Mouse (Mus musculus) G1E (cell line): ENCODE data around the gene Gal3st4. TPM values are rescaled to one million over a fixed set of nuclear protein-coding genes. Genes with fewer than 3 reads are reported as not detected.

Experiments used
- ATAC-seq: 2 replicates; pipeline ENCODE4 v1.8.0; 2016; ENCODE audit warnings: mild to moderate bottlenecking; ENCODE audit not compliant: insufficient number of reproducible peaks, poor library complexity, low FRiP score, severe bottlenecking; ENCODE audit errors: extremely low read depth
- DNase-seq: peaks from one replicate; pipeline ENCODE4 v3.0.0; 2012; ENCODE audit warnings: low spot score
- H3K27me3 ChIP-seq: 2 replicates; pipeline ENCODE4 v1.6.1; 2012; ENCODE audit warnings: mild to moderate bottlenecking, low read length, inconsistent platforms; ENCODE audit not compliant: insufficient read depth
- H3K36me3 ChIP-seq: replicated peaks from 2 replicates; pipeline ENCODE3; 2012; ENCODE audit warnings: mild to moderate bottlenecking, inconsistent platforms
- H3K4me1 ChIP-seq: 2 replicates; pipeline ENCODE4 v1.6.1; 2012; ENCODE audit warnings: low read depth, low read length, inconsistent platforms, mixed read lengths; ENCODE audit not compliant: insufficient read depth
- H3K4me3 ChIP-seq: 2 replicates; pipeline ENCODE4 v1.5.1; 2012; ENCODE audit warnings: low read depth, mild to moderate bottlenecking, inconsistent platforms, low read length, moderate library complexity, mixed read lengths
- H3K9me3 ChIP-seq: replicated peaks from 2 replicates; pipeline ENCODE4 v1.6.1; 2012; ENCODE audit warnings: inconsistent platforms
- CTCF ChIP-seq: IDR thresholded peaks from 2 replicates; pipeline ENCODE4 v1.5.1; 2012; ENCODE audit warnings: low read depth, low read length, inconsistent platforms, mixed read lengths
- GATA1 ChIP-seq: IDR thresholded peaks from 2 replicates; pipeline ENCODE4 v1.6.1; 2012; ENCODE audit warnings: borderline replicate concordance, low read length, inconsistent platforms, mixed read lengths
- GATA2 ChIP-seq: IDR thresholded peaks from 2 replicates; pipeline ENCODE4 v1.6.1; 2012; ENCODE audit warnings: low read depth, low read length, inconsistent platforms, borderline replicate concordance
- POLR2AphosphoS5 ChIP-seq: IDR thresholded peaks from 2 replicates; pipeline ENCODE4 v1.6.1; 2012; ENCODE audit warnings: low read depth, low read length, inconsistent platforms; ENCODE audit not compliant: insufficient replicate concordance
- TAL1 ChIP-seq: conservative IDR thresholded peaks from 2 replicates; pipeline ENCODE4 v1.6.1; 2012; ENCODE audit warnings: low read depth, low read length, inconsistent platforms, mixed read lengths
- polyA plus RNA-seq: library from polyadenylated mRNA; stranded (reverse); fragments of >175 nt; gene quantifications from 2 replicates; pipeline ENCODE4 v1.2.3, GENCODE M21; 2012
- total RNA-seq, 2 experiments: library from RNA; stranded (forward) in 1 of 2; stranded (reverse) in 1 of 2; fragments of 200-1000 nt in 1 of 2; fragments of >200 nt in 1 of 2; fragmentation: Nextera tagmentation in 1 of 2; gene quantifications; 2 replicates each; pipeline ENCODE4 v1.2.3; 2014 to 2017

The Gal3st4 gene
- not detected in 2 replicates for total RNA-seq (2014; fragmentation: Nextera tagmentation)
- 0.06 and 0.27 TPM in 2 replicates for total RNA-seq (2017)
- polyA plus RNA-seq = not detected in 2 replicates

GRCm38 (mm10) chr5:138272409-138272923 is at the start of gene Gal3st4:
TSS of gene Gal3st4 (minus strand) at chr5:138272840.
- TF ChIP-seq CTCF (no peak), GATA1 (no peak), GATA2 (no peak), TAL1 (no peak), POLR2AphosphoS5 (no peak)
- peaks cover 6% of the 10 kb centered on the region for H3K36me3 ChIP-seq
- no peak within 1 kb of the TSS for H3K4me3 ChIP-seq
- peaks cover 66% of the 10 kb centered on the region for H3K27me3 ChIP-seq
- no peak for ATAC-seq
- H3K9me3 ChIP-seq = no peaks in the 10 kb centered on the region
- peaks cover 3% of the 10 kb centered on the region for H3K4me1 ChIP-seq
- DNase-seq = no peak

GRCm38 (mm10) chr5:138312795-138313194 is 40.2 kb upstream of the Gal3st4 start:
- ATAC-seq = no peak

GRCm38 (mm10) chr5:138299613-138300012 is 27.0 kb upstream of the Gal3st4 start:
- DNase-seq (no peak), ATAC-seq (no peak)
- Histone ChIP-seq H3K4me3 (no peak overlapping the region), H3K36me3 (no peaks in the 10 kb centered on the region), H3K9me3 (no peaks in the 10 kb centered on the region), H3K27me3 (peaks cover 25% of the 10 kb centered on the region), H3K4me1 (no peaks in the 10 kb centered on the region)
- no peak for TF ChIP-seq POLR2AphosphoS5
- TF ChIP-seq TAL1 = no peak
- no peak for TF ChIP-seq GATA2
- no peak for TF ChIP-seq GATA1
- no peak for TF ChIP-seq CTCF

More at GRCm38 (mm10) chr5:138312795-138313194, 40.2 kb upstream of the Gal3st4 start:
- H3K9me3 ChIP-seq = no peaks in the 10 kb centered on the region
- H3K4me1 ChIP-seq = no peaks in the 10 kb centered on the region
- H3K36me3 ChIP-seq = no peaks in the 10 kb centered on the region
- no peak for DNase-seq
- no peak overlapping the region for H3K4me3 ChIP-seq
- no peak for TF ChIP-seq POLR2AphosphoS5
- no peak for TF ChIP-seq GATA1
- no peak for TF ChIP-seq TAL1
- no peak for TF ChIP-seq CTCF
- no peak for TF ChIP-seq GATA2
- no peaks in the 10 kb centered on the region; the same call in 1 of the 2 replicates for H3K27me3 ChIP-seq

- H3K9me3 ChIP-seq = no peaks in the 10 kb centered on the region
- H3K4me3 ChIP-seq = no peak overlapping the region
- ATAC-seq (peak; percentile 28; the same call in 1 of the 2 replicates), DNase-seq (no peak)
- H3K27me3 ChIP-seq = peaks cover 11% of the 10 kb centered on the region
- TF ChIP-seq GATA1 (no peak), POLR2AphosphoS5 (no peak), TAL1 (no peak), GATA2 (no peak), CTCF (no peak)
- H3K36me3 ChIP-seq = no peaks in the 10 kb centered on the region
- no peaks in the 10 kb centered on the region for H3K4me1 ChIP-seq
These were observed 21.5 kb upstream of the Gal3st4 start for GRCm38 (mm10) chr5:138294158-138294557.

- TF ChIP-seq GATA1 (no peak), CTCF (no peak), TAL1 (no peak), GATA2 (no peak), POLR2AphosphoS5 (no peak)
- ATAC-seq (no peak), DNase-seq (no peak)
- H3K9me3 ChIP-seq = no peaks in the 10 kb centered on the region
- H3K4me1 ChIP-seq = no peaks in the 10 kb centered on the region
- no peaks in the 10 kb centered on the region for H3K36me3 ChIP-seq
- no peak overlapping the region for H3K4me3 ChIP-seq
- peaks cover 5% of the 10 kb centered on the region for H3K27me3 ChIP-seq
These were observed 19.0 kb upstream of the Gal3st4 start for GRCm38 (mm10) chr5:138291638-138292037.

- H3K27me3 ChIP-seq = peaks cover 3% of the 10 kb centered on the region; the same call in 1 of the 2 replicates
- no peaks in the 10 kb centered on the region for H3K9me3 ChIP-seq
- no peak for DNase-seq
- no peak for ATAC-seq
- no peaks in the 10 kb centered on the region for H3K36me3 ChIP-seq
- TF ChIP-seq CTCF (no peak), GATA2 (no peak), POLR2AphosphoS5 (no peak)
- no peak overlapping the region for H3K4me3 ChIP-seq
- H3K4me1 ChIP-seq = no peaks in the 10 kb centered on the region
These were observed 15.2 kb upstream of the Gal3st4 start for GRCm38 (mm10) chr5:138287861-138288260.

GRCm38 (mm10) chr5:138283540-138283939 is 10.9 kb upstream of the Gal3st4 start:
- ATAC-seq (no peak), DNase-seq (no peak)
- no peak for TF ChIP-seq GATA1
- TF ChIP-seq CTCF = no peak
- TF ChIP-seq GATA2 = no peak
- no peak for TF ChIP-seq POLR2AphosphoS5
- no peak for TF ChIP-seq TAL1
- Histone ChIP-seq H3K27me3 (peaks cover 19% of the 10 kb centered on the region), H3K36me3 (no peaks in the 10 kb centered on the region), H3K4me3 (no peak overlapping the region), H3K9me3 (peaks cover 11% of the 10 kb centered on the region), H3K4me1 (no peaks in the 10 kb centered on the region)
